Mouse (Mus musculus) limb, embryonic 13.5 days (tissue): Measurements from ENCODE around the gene Afap1. TPM values are rescaled to one million over a fixed set of nuclear protein-coding genes. Genes with fewer than 3 reads are reported as not detected.

Experiments
- ATAC-seq: fragments of 200-750 bp; cut with Nextera tagmentation; 2 replicates; pipeline ENCODE4 v1.8.0; 2017; ENCODE audit warnings: low read depth, moderate number of reproducible peaks, moderate TSS enrichment; ENCODE audit not compliant: low FRiP score
- H3K27ac ChIP-seq: fragments of 300-500 bp; sonication (generic); 2 replicates; pipeline ENCODE4 v1.5.1; 2015; ENCODE audit warnings: inconsistent platforms, mild to moderate bottlenecking, moderate library complexity
- H3K27me3 ChIP-seq: fragments of 300-500 bp; sonication (generic); 2 replicates; pipeline ENCODE4 v1.6.1; 2015; ENCODE audit warnings: mild to moderate bottlenecking, inconsistent platforms
- H3K36me3 ChIP-seq: fragments of 300-500 bp; sonication (generic); 2 replicates; pipeline ENCODE4 v1.6.1; 2015; ENCODE audit warnings: inconsistent platforms, mild to moderate bottlenecking, moderate library complexity
- H3K4me1 ChIP-seq: fragments of 300-500 bp; sonication (generic); 2 replicates; pipeline ENCODE4 v1.6.1; 2015; ENCODE audit warnings: inconsistent platforms
- H3K4me2 ChIP-seq: fragments of 300-500 bp; sonication (generic); replicated peaks from 2 replicates; pipeline ENCODE4 v1.6.1; 2015; ENCODE audit warnings: inconsistent platforms, mild to moderate bottlenecking, moderate library complexity
- H3K4me3 ChIP-seq: fragments of 300-500 bp; sonication (generic); 2 replicates; pipeline ENCODE4 v1.5.1; 2015; ENCODE audit warnings: moderate library complexity, mild to moderate bottlenecking, inconsistent platforms
- H3K9ac ChIP-seq: fragments of 300-500 bp; sonication (generic); 2 replicates; pipeline ENCODE4 v1.6.1; 2015; ENCODE audit warnings: mild to moderate bottlenecking, inconsistent platforms
- H3K9me3 ChIP-seq: fragments of 300-500 bp; sonication (generic); 2 replicates; pipeline ENCODE4 v1.6.1; 2016; ENCODE audit warnings: inconsistent platforms
- WGBS: fragments of 180-500 bp; shearing (Covaris S2); methylation state at CpG from one replicate; pipeline ENCODE4 v1.1.7; 2015; 5-methylcytosine and 5-hydroxymethylcytosine counted together
- polyA plus RNA-seq: library from polyadenylated mRNA; unstranded; fragments of >200 nt; fragmentation: Nextera tagmentation; extraction: Ambion mirVana; gene quantifications from 2 replicates; pipeline ENCODE4 v1.2.1, GENCODE M21; 2015

Gene Afap1
- polyA plus RNA-seq, 1 experiment from 2014 or later, result 22.1 TPM

DNA sequence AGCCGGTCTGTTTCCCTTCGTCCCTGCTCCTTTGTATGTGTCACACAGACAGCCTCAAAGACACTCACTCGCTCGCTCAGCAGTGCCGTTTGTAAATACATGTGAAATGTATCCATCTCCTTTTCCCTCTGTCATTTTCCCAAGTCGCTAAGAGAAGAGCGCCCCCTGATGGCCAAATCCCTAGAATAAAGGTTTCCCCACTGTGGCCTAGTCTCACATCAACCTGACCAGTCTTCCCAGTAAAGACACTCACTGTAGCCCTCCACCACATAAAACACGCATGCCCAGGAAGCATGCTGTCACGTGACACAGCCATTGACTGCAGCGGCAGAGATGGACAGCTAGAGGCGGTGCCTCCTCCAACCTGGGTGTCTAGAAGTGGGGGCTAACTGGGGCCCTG is 8.9 kb upstream of the Afap1 start:
- H3K4me1 ChIP-seq, result peaks cover 8% of the 10 kb centered on the region; the same call in 1 of the 2 replicates
- WGBS, result 40% methylated on average over 11 of the region's 11 CpGs
- no peak overlapping the region for H3K27ac ChIP-seq
- H3K9me3 ChIP-seq, result no peaks in the 10 kb centered on the region
- no peaks in the 10 kb centered on the region for H3K27me3 ChIP-seq
- ATAC-seq, result no peak
- no peaks in the 10 kb centered on the region for H3K36me3 ChIP-seq
- no peak overlapping the region for H3K4me2 ChIP-seq
- no peak overlapping the region for H3K4me3 ChIP-seq
- H3K9ac ChIP-seq, result no peak overlapping the region

GRCm38 (mm10) chr5:35884689-35885088 is 8.4 kb upstream of the Afap1 start:
- no peak for ATAC-seq
- H3K9me3 ChIP-seq, result no peaks in the 10 kb centered on the region
- WGBS, result 74% methylated on average over 5 of the region's 5 CpGs

GRCm38 (mm10) chr5:35888959-35889358 is 4.2 kb upstream of the Afap1 start:
- Histone ChIP-seq H3K4me3 (no peak overlapping the region), H3K9ac (no peak overlapping the region), H3K27ac (no peak overlapping the region), H3K27me3 (no peaks in the 10 kb centered on the region), H3K9me3 (no peaks in the 10 kb centered on the region), H3K36me3 (no peaks in the 10 kb centered on the region), H3K4me1 (0 out of 2 replicates have a peak, but pooled peaks cover 2% of the 10 kb centered on the region), H3K4me2 (no peak overlapping the region)
- WGBS, result 55% methylated on average over 9 of the region's 9 CpGs
- no peak for ATAC-seq

More at GRCm38 (mm10) chr5:35884689-35885088, 8.4 kb upstream of the Afap1 start:
- peaks cover 7% of the 10 kb centered on the region; the same call in 1 of the 2 replicates for H3K4me1 ChIP-seq
- H3K9ac ChIP-seq, result no peak overlapping the region
- no peaks in the 10 kb centered on the region for H3K36me3 ChIP-seq
- no peak overlapping the region for H3K27ac ChIP-seq
- H3K4me2 ChIP-seq, result no peak overlapping the region
- no peaks in the 10 kb centered on the region for H3K27me3 ChIP-seq
- H3K4me3 ChIP-seq, result no peak overlapping the region

DNA sequence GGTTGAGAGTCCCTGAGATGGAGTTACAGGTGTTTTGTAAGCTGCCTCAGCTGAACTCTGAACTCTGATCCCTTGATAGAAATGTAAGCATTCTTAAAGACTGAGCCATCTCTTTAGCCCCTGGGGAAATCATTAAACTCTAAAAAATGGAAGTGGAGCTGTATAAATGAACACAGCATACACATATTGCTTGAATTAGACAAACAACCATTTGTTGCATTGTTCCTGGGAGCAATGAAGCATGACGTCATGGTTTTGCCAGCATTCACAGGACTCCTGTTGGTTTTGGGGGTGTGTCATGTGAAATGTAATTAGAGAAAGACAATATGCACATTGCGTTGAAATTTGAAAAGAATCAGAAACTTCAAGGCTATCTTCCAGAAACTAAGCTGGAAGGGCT is 3.5 kb upstream of the Afap1 start:
- no peak overlapping the region for H3K27ac ChIP-seq
- ATAC-seq, result no peak
- peaks cover 5% of the 10 kb centered on the region for H3K4me1 ChIP-seq
- no peak overlapping the region for H3K4me3 ChIP-seq
- no peaks in the 10 kb centered on the region for H3K9me3 ChIP-seq
- no peak overlapping the region for H3K4me2 ChIP-seq
- H3K36me3 ChIP-seq, result no peaks in the 10 kb centered on the region
- no peaks in the 10 kb centered on the region for H3K27me3 ChIP-seq
- H3K9ac ChIP-seq, result no peak overlapping the region
- 47% methylated on average over 2 of the region's 2 CpGs for WGBS

DNA sequence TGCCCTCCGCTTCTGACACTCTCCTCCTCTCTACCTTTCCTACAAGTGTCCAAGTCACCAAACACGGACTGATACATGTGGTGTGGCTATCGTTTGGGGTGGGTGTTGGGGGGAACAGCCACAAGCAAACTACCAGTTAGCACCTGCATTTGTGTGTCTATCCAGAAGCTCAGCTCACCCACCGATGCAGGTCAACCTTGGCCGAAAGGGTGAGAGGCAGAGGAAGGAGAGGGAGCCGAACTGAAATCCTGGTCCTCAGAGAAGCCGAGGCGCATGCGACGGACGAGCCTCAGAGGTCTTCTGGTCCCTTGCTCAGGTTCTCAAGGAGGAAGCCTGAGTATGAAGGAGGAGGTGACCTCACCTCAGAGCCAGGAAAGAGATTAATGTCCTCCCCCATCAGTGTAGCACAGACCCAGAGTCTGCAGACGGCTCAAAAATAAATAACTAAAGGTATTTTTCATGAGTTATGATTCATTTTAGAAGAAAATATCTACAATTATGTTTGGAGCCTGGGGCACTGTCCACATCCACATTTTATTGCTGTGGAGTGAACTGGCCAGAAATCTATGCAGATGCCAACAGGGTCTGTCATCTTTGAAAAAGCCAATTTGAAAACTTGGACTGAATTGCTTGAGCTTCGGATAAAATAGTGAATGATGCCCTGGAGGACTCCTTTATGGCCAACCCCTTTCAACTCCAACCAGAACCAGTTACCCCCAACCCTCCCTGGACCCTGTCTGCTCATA is 2.0 kb upstream of the Afap1 start:
- Histone ChIP-seq H3K36me3 (no peaks in the 10 kb centered on the region), H3K27ac (no peak overlapping the region), H3K27me3 (no peaks in the 10 kb centered on the region), H3K9ac (no peak overlapping the region), H3K4me2 (no peak overlapping the region), H3K4me3 (no peak overlapping the region), H3K4me1 (peaks cover 21% of the 10 kb centered on the region), H3K9me3 (no peaks in the 10 kb centered on the region)
- WGBS, result 89% methylated on average over 13 of the region's 13 CpGs
- no peak for ATAC-seq

- no peak for ATAC-seq
- Histone ChIP-seq H3K4me3 (no peak overlapping the region), H3K36me3 (no peaks in the 10 kb centered on the region), H3K9ac (no peak overlapping the region), H3K4me1 (peaks cover 33% of the 10 kb centered on the region), H3K9me3 (no peaks in the 10 kb centered on the region), H3K4me2 (no peak overlapping the region), H3K27me3 (no peaks in the 10 kb centered on the region), H3K27ac (no peak overlapping the region)
- WGBS, result 77% methylated on average over 3 of the region's 3 CpGs
Observed at GRCm38 (mm10) chr5:35892363-35892762, 756 bp upstream of the Afap1 start.

GRCm38 (mm10) chr5:35893805-35894260 is 714 bp downstream of the Afap1 start:
- Histone ChIP-seq H3K9me3 (no peaks in the 10 kb centered on the region), H3K4me3 (peak overlapping the region; percentile 93), H3K4me2 (peak overlapping the region; percentile 90), H3K27ac (0 out of 2 replicates have a peak overlapping the region, but pooled peaks have one; percentile 6), H3K27me3 (no peaks in the 10 kb centered on the region), H3K9ac (peak overlapping the region; percentile 95), H3K4me1 (peaks cover 39% of the 10 kb centered on the region), H3K36me3 (no peaks in the 10 kb centered on the region)
- WGBS, result 1% methylated on average over 21 of the region's 21 CpGs
- ATAC-seq, result peak; percentile 4; the same call in 1 of the 2 replicates

GRCm38 (mm10) chr5:35894295-35895047 is 1.4 kb downstream of the Afap1 start:
- 3% methylated on average over 30 of the region's 30 CpGs for WGBS
- Histone ChIP-seq H3K4me3 (peak overlapping the region; percentile 93), H3K4me2 (peak overlapping the region; percentile 90), H3K36me3 (no peaks in the 10 kb centered on the region), H3K27me3 (no peaks in the 10 kb centered on the region), H3K27ac (peak overlapping the region; percentile 52; the same call in 1 of the 2 replicates), H3K4me1 (peaks cover 40% of the 10 kb centered on the region), H3K9me3 (no peaks in the 10 kb centered on the region), H3K9ac (peak overlapping the region; percentile 95)
- no peak; the same call in 1 of the 2 replicates for ATAC-seq

DNA sequence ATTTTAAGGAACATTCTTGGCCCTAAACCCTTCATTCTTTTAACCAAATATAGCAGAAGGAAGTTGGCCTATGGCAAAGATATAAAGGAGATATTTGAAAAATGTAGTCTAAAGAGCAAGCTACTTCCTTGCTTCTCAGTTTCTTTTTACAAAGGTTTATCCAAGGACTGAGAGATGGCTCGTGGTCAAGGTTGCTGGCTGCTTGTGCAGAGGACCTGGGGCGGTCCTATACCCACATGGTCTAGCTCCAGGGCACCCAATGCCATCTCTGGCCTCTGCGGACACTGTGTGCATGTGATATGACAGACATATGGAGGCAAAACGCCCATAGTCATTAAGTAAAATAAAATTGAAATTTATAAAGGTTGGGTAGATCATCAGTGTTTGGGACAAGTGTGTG is 2.8 kb downstream of the Afap1 start:
- no peak for ATAC-seq
- H3K9me3 ChIP-seq, result no peaks in the 10 kb centered on the region

DNA sequence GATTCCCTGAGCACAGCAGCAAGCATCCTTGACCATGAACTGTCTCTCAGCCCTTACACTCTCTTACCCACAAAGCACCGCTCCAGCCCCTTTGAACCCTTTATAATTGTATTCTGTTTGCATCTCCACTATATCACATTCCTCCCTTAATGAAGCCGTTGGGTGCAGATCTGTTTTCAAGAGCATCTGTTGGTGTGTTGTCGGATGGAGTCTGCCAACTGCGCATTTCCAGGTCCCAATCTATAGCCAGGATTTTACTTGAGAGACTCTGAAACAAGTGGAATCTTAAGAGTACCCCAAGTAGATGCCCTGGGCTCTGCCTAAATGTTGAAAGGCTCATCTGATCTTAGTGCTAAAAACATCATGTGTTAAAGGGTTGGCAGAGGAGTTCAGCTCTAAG is 3.4 kb downstream of the Afap1 start:
- no peak for ATAC-seq
- WGBS, result 85% methylated on average over 4 of the region's 4 CpGs
- Histone ChIP-seq H3K27ac (no peak overlapping the region), H3K9ac (no peak overlapping the region), H3K36me3 (no peaks in the 10 kb centered on the region), H3K9me3 (no peaks in the 10 kb centered on the region), H3K27me3 (no peaks in the 10 kb centered on the region), H3K4me1 (peaks cover 60% of the 10 kb centered on the region), H3K4me3 (no peak overlapping the region), H3K4me2 (no peak overlapping the region)

More for the DNA sequence above, 2.8 kb downstream of the Afap1 start:
- WGBS, result 86% methylated on average over 4 of the region's 4 CpGs
- H3K27ac ChIP-seq, result no peak overlapping the region
- H3K4me2 ChIP-seq, result peak overlapping the region; percentile 90; the same call in 1 of the 2 replicates
- no peaks in the 10 kb centered on the region for H3K27me3 ChIP-seq
- H3K9ac ChIP-seq, result no peak overlapping the region
- H3K36me3 ChIP-seq, result no peaks in the 10 kb centered on the region
- no peak overlapping the region for H3K4me3 ChIP-seq
- H3K4me1 ChIP-seq, result peaks cover 54% of the 10 kb centered on the region

DNA sequence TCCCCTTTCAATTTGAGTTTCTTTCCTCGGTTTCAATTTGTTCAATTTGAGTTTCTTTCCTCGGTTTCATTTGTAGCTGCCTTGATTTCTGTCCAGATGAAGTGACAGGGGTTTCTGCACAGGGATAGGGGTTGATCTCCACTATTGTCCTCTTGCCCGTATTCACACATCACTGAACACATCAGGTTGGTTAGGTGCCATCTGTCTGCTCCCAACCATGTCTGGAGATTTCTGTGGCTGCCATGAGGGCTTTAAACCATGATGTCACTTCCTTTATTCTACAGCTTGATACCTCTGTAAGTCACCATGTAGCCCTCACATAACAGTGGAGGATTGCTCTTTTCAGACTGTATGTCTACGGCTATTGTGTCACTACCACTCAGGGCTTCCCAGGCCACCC is 4.0 kb downstream of the Afap1 start:
- Histone ChIP-seq H3K4me3 (no peak overlapping the region), H3K4me2 (no peak overlapping the region), H3K27me3 (no peaks in the 10 kb centered on the region), H3K4me1 (peaks cover 60% of the 10 kb centered on the region), H3K27ac (no peak overlapping the region), H3K9me3 (no peaks in the 10 kb centered on the region), H3K9ac (no peak overlapping the region), H3K36me3 (no peaks in the 10 kb centered on the region)
- no peak for ATAC-seq
- WGBS, result 87% methylated on average over 4 of the region's 4 CpGs

DNA sequence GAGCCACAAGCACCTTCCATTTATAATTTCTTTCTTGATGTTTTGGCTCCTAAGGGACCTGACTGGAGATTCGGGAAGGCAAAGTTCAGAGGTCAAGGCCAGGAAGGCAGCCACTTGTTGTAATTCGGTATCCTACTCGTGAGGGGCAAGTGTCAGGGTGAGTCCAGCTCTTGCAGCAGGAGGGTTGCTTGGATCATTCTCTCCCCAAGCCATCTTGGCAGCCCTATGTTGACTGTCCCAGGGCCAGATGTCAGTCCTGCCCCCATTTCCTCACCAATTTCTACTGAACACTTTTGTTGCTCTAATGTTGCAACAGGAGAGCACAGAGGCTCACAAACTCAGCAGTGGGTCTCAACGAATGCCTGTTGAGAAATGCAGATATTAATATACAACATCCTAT is 5.0 kb downstream of the Afap1 start:
- Histone ChIP-seq H3K4me1 (peaks cover 60% of the 10 kb centered on the region), H3K9ac (no peak overlapping the region), H3K36me3 (no peaks in the 10 kb centered on the region), H3K9me3 (no peaks in the 10 kb centered on the region), H3K4me2 (no peak overlapping the region), H3K27ac (no peak overlapping the region), H3K4me3 (no peak overlapping the region), H3K27me3 (no peaks in the 10 kb centered on the region)
- ATAC-seq, result no peak
- WGBS, result 69% methylated on average over 4 of the region's 4 CpGs
